In genomic region chrX:102936743-102937142, GRCm38 (mm10) we compare ENCODE assay signal across 24 mouse cellular contexts. TPM values are rescaled to one million over a fixed set of nuclear protein-coding genes. Genes with fewer than 3 reads are reported as not detected.
"Had no signal": no experiment of that assay in that cellular context is flagged by ENCODE, and none has a peak within 500 bp of the region (broad histone marks: within the 10 kb centered on the region; RNA-seq: fewer than 3 reads in every experiment).

No protein-coding gene starts in this region.

- H3K9me3 ChIP-seq: intestine, embryonic 15.5 days; limb, embryonic 13.5 days; midbrain, embryonic 10.5 days; neural tube, embryonic 15.5 days had no signal

- H3K36me3 ChIP-seq: intestine, embryonic 15.5 days; limb, embryonic 13.5 days; midbrain, embryonic 10.5 days; neural tube, embryonic 15.5 days had no signal

- ATAC-seq: intestine, embryonic 15.5 days had no signal

- H3K4me2 ChIP-seq: intestine, embryonic 15.5 days; limb, embryonic 13.5 days; neural tube, embryonic 15.5 days had no signal

- H3K9ac ChIP-seq: intestine, embryonic 15.5 days; limb, embryonic 13.5 days; liver, embryonic 14.5 days; neural tube, embryonic 15.5 days had no signal

- DNase-seq: kidney, adult 18-20 months; kidney, postnatal 25 days; left cerebral cortex, postnatal 4 days; midbrain, embryonic 14.5 days; right cerebral cortex, adult 18-20 months; right cerebral cortex, postnatal 25 days; thymus, postnatal 36 days had no signal

- H3K27ac ChIP-seq: intestine, embryonic 15.5 days; layer of hippocampus, adult 2 months; limb, embryonic 13.5 days; liver, embryonic 14.5 days; midbrain, embryonic 10.5 days; neural tube, embryonic 15.5 days had no signal

- H3K4me3 ChIP-seq: intestine, embryonic 15.5 days; layer of hippocampus, adult 2 months; limb, embryonic 13.5 days; midbrain, embryonic 10.5 days; myocyte; neural tube, embryonic 15.5 days had no signal

- H3K4me1 ChIP-seq: intestine, embryonic 15.5 days; limb, embryonic 13.5 days; midbrain, embryonic 10.5 days had no signal

RNA-seq across cellular contexts. Expression of gene 1700018G05Rik, which starts 8.6 kb away (rescaled TPM):
- total RNA-seq: layer of hippocampus, adult 2 months; layer of hippocampus, postnatal 10 days; left cerebral cortex, postnatal 10 days; left cerebral cortex, postnatal 4 days; liver, adult 2 months; megakaryocyte, adult 5-6 weeks had no signal
- polyA plus RNA-seq: intestine, embryonic 15.5 days; kidney, embryonic 14.5 days; limb, embryonic 13.5 days; liver, adult 2 months; liver, embryonic 14.5 days; lung, embryonic 16.5 days; midbrain, embryonic 10.5 days; midbrain, embryonic 14.5 days; myocyte; neural tube, embryonic 11.5 days; small intestine, adult 2 months; stomach, embryonic 16.5 days; thymus, postnatal 0 days had no signal

RNA-seq across cellular contexts. Expression of gene 1700011M02Rik, which starts 28.0 kb away (rescaled TPM):
- total RNA-seq: layer of hippocampus, adult 2 months; layer of hippocampus, postnatal 10 days; left cerebral cortex, postnatal 10 days; left cerebral cortex, postnatal 4 days; liver, adult 2 months; megakaryocyte, adult 5-6 weeks had no signal
- polyA plus RNA-seq: intestine, embryonic 15.5 days; kidney, embryonic 14.5 days; limb, embryonic 13.5 days; liver, adult 2 months; liver, embryonic 14.5 days; lung, embryonic 16.5 days; midbrain, embryonic 10.5 days; midbrain, embryonic 14.5 days; myocyte; neural tube, embryonic 11.5 days; neural tube, embryonic 15.5 days; small intestine, adult 2 months; stomach, embryonic 16.5 days; thymus, postnatal 0 days had no signal

RNA-seq across cellular contexts. Expression of gene Dmrtc1a, which starts 28.3 kb away (rescaled TPM):
- total RNA-seq: liver, adult 2 months; megakaryocyte, adult 5-6 weeks had no signal
- polyA plus RNA-seq: liver, adult 2 months; liver, embryonic 14.5 days; myocyte; small intestine, adult 2 months had no signal
